Mouse (Mus musculus) stomach, embryonic 14.5 days (tissue): ENCODE measurements around the gene Lage3. TPM values are rescaled to one million over a fixed set of nuclear protein-coding genes. Genes with fewer than 3 reads are reported as not detected.
A peak's percentile ranks its signal among the peaks of the same experiment; 100 is the strongest.

Experiments
- ATAC-seq: fragments of 200-750 bp; cut with Nextera tagmentation; 2 replicates; pipeline ENCODE4 v1.8.0; 2017; ENCODE audit warnings: low read depth, moderate TSS enrichment; ENCODE audit not compliant: insufficient number of reproducible peaks, insufficient read depth, low FRiP score
- H3K27ac ChIP-seq: fragments of 300-500 bp; sonication (generic); 2 replicates; pipeline ENCODE4 v1.5.1; 2014; ENCODE audit warnings: mild to moderate bottlenecking, low read length, moderate library complexity, mixed read lengths
- H3K27me3 ChIP-seq: fragments of 300-500 bp; sonication (generic); 2 replicates; pipeline ENCODE4 v1.6.1; 2014; ENCODE audit warnings: low read length, control low read depth, mixed read lengths; ENCODE audit not compliant: control insufficient read depth, insufficient read depth
- H3K36me3 ChIP-seq: fragments of 300-500 bp; sonication (generic); 2 replicates; pipeline ENCODE4 v1.6.1; 2014; ENCODE audit warnings: mild to moderate bottlenecking, control low read depth, low read length, moderate library complexity, mixed read lengths; ENCODE audit not compliant: control insufficient read depth, insufficient read depth
- H3K4me1 ChIP-seq: fragments of 300-500 bp; sonication (generic); 2 replicates; pipeline ENCODE4 v1.6.1; 2014; ENCODE audit warnings: low read length, control low read depth, mixed read lengths; ENCODE audit not compliant: control insufficient read depth, insufficient read depth
- H3K4me2 ChIP-seq: fragments of 300-500 bp; sonication (generic); replicated peaks from 2 replicates; pipeline ENCODE4 v1.6.1; 2014; ENCODE audit warnings: low read depth, low read length, control low read depth
- H3K4me3 ChIP-seq: fragments of 300-500 bp; sonication (generic); 2 replicates; pipeline ENCODE4 v1.5.1; 2014; ENCODE audit warnings: low read depth, low read length, control low read depth
- H3K9ac ChIP-seq: fragments of 300-500 bp; sonication (generic); replicated peaks from 2 replicates; pipeline ENCODE4 v1.6.1; 2014; ENCODE audit warnings: low read depth, mild to moderate bottlenecking, control low read depth, low read length, moderate library complexity, mixed read lengths
- H3K9me3 ChIP-seq: fragments of 300-500 bp; sonication (generic); 2 replicates; pipeline ENCODE4 v1.6.1; 2016; ENCODE audit warnings: low read depth, low read length, control low read depth; ENCODE audit not compliant: control insufficient read depth
- WGBS: fragments of 180-500 bp; shearing (Covaris S2); extraction: QIAGEN DNeasy Blood & Tissue Kit; methylation state at CpG from one replicate; pipeline ENCODE4 v1.1.7; 2014; 5-methylcytosine and 5-hydroxymethylcytosine counted together
- microRNA-seq: library from miRNA; unstranded; fragments of <30 nt; microRNA quantifications from one replicate; pipeline ENCODE4, GENCODE M21; 2016
- polyA plus RNA-seq: library from polyadenylated mRNA; unstranded; fragments of >200 nt; fragmentation: Nextera tagmentation; extraction: Ambion mirVana; gene quantifications from 2 replicates; pipeline ENCODE4 v1.2.1, GENCODE M21; 2014

Gene Lage3
- polyA plus RNA-seq, 1 experiment from 2014 or later: 112 TPM

GRCm38 (mm10) chrX:74304867-74305700, 48.3 kb downstream of the Lage3 start, which contains the start of gene Gdi1:
Gene Gdi1, plus strand, starts transcription at chrX:74304998.
- H3K4me3 ChIP-seq: peak within 1 kb of the TSS; percentile 50

More at GRCm38 (mm10) chrX:74304867-74305700, 48.3 kb downstream of the Lage3 start, which contains the start of gene Gdi1:
- Histone ChIP-seq H3K9ac (peak within 1 kb of the TSS; percentile 47), H3K9me3 (no peaks in the 10 kb centered on the region), H3K27ac (peak within 1 kb of the TSS; percentile 80; the same call in 1 of the 2 replicates), H3K27me3 (no peaks in the 10 kb centered on the region), H3K4me2 (peak within 1 kb of the TSS; percentile 60), H3K36me3 (peaks cover 25% of the 10 kb centered on the region), H3K4me1 (no peaks in the 10 kb centered on the region)
- 15% methylated on average over 40 of the region's 41 CpGs for WGBS
- peak; percentile 81 for ATAC-seq

Small RNA genes lying within 50 kb of the gene (microRNA-seq; reads per million reads assigned to microRNA genes)
- not detected for gene Mir7092

Other genes with a start within 250 kb of the Lage3 start
- gene Opn1mw, start 226.2 kb downstream of the Lage3 start, polyA plus RNA-seq: not detected in 2 replicates
- gene Mecp2, start 218.3 kb downstream of the Lage3 start, polyA plus RNA-seq: 12.9 and 13.4 TPM in 2 replicates
- not detected in 2 replicates for gene Tex28, start 185.8 kb downstream of the Lage3 start, polyA plus RNA-seq
- gene Tktl1, start 176.4 kb downstream of the Lage3 start, polyA plus RNA-seq: not detected in 2 replicates
- gene Flna, start 103.8 kb downstream of the Lage3 start, polyA plus RNA-seq: 515 and 563 TPM in 2 replicates
- 33.3 and 37.3 TPM in 2 replicates for gene Emd, start 98.9 kb downstream of the Lage3 start, polyA plus RNA-seq
- gene Rpl10, start 82.8 kb downstream of the Lage3 start, polyA plus RNA-seq: 893 and 924 TPM in 2 replicates
- 64.6 and 67.5 TPM in 2 replicates for gene Taz, start 71.7 kb downstream of the Lage3 start, polyA plus RNA-seq
- gene Dnase1l1, start 71.3 kb downstream of the Lage3 start, polyA plus RNA-seq: 17.3 and 18.7 TPM in 2 replicates
- gene Atp6ap1, start 56.5 kb downstream of the Lage3 start, polyA plus RNA-seq: 89.7 and 111 TPM in 2 replicates
- gene Gdi1, start 48.6 kb downstream of the Lage3 start, polyA plus RNA-seq: 182 and 193 TPM in 2 replicates
- gene Fam50a, start 40.6 kb downstream of the Lage3 start, polyA plus RNA-seq: 54.9 and 56.6 TPM in 2 replicates
- 16.7 and 17.4 TPM in 2 replicates for gene Plxna3, start 24.6 kb downstream of the Lage3 start, polyA plus RNA-seq
- gene Ubl4a, start 19.6 kb upstream of the Lage3 start, polyA plus RNA-seq: 73.7 and 77.5 TPM in 2 replicates
- gene Slc10a3, start 19.7 kb upstream of the Lage3 start, polyA plus RNA-seq: 18.1 and 20.0 TPM in 2 replicates
- 40.0 and 42.0 TPM in 2 replicates for gene Fam3a, start 39.7 kb upstream of the Lage3 start, polyA plus RNA-seq
- 19.8 and 21.5 TPM in 2 replicates for gene Ikbkg, start 39.7 kb upstream of the Lage3 start, polyA plus RNA-seq
- 78.4 and 79.1 TPM in 2 replicates for gene G6pdx, start 75.6 kb upstream of the Lage3 start, polyA plus RNA-seq
- not detected in 2 replicates for gene Gm6880, start 127.8 kb upstream of the Lage3 start, polyA plus RNA-seq
- gene Olfr1326-ps1, start 221.3 kb upstream of the Lage3 start, polyA plus RNA-seq: not detected in 2 replicates
- not detected in 2 replicates for gene Olfr1325, start 239.1 kb upstream of the Lage3 start, polyA plus RNA-seq